Mouse (Mus musculus): Measurements from ENCODE around the gene Hdgfl3. TPM values are rescaled to one million over a fixed set of nuclear protein-coding genes. Genes with fewer than 3 reads are reported as not detected.

Gene Hdgfl3
- 1 to 10 TPM; 3.2 to 4.2 TPM for total RNA-seq (2023)

DNA sequence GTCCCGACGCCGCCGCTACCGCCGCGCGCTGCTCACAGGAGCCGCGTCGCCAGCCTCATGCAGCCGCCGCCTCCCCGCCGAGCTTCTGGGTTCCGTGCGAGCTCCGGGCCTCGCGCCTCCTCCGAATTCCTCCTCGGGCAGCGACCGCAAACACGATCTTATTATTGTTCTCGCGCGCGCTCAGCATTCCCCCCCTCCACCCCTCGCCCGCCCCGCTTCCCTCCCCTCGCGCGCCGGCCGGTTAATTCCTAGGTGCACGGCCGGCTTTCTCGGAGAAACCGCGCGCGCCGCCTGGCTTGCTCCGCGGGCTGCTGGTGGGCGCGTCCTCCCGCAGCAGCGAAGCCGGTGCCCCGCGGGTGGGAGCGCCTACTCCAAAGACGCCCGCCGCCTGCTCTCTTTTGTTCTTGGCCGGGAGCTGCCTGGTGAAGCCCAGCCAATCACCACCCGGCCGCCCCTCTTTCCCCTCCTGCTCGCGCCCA, at the start of gene Hdgfl3:
Hdgfl3 (minus strand) TSS at position 207 of the 479 bp plus-strand sequence.

DNA sequence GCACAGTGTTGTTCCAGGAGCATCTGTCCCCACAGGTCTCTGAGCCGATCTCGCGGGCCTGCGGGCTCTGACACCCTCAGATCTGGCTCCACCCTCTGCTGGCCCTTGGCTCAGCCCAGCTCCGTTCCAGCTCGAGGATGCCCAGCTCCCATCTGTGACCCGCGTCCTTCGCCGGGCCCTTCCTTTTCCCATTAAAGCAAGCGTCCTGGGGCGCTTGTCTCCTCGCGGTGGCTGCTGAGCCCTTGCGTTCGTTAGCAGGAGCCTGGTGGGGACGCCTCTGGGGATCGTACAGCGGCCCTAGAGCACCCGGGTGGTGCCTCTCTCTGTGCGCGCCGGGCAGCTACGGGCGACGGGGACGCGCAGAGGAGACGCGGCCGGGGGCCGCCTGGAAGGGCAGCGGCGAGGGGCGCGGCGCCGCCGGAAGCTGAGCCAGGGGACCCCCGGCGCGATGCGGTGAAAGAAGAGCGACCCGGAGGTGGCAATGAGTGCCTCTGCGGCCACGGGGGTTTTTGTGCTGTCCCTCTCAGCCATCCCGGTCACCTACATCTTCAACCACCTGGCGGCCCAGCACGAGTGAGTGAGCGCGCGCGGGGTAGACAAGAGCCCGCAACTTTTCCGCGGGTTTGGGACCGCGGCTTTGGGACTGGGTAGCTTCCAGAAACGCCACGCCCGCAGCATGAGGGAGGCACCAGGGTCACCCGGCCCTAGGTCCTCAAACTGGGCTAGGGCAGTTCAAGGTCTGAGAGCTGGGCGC, 75.1 kb downstream of the Hdgfl3 start, which contains the start of gene Tm6sf1:
Tm6sf1 (plus strand) TSS at position 34 of the 754 bp plus-strand sequence.

DNA sequence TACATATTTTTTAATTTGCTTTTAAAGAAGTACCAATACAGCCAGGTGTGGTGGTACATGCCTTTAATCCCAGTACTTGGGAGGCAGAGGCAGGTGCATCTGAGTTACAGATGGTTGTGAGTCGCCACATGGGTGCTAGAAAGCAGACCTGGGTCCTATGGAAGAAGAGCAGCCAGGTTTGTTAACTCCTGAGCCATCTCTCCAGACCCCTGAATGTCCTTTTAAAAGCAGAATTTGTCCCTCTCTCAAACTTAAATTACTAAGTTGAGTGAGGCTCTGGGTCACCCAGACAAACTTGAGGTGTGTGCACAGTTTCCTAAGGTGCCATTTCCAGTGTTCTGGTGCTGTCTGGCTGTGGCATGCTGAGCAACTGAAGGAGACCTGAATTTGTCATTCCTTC, 78.6 kb downstream of the Hdgfl3 start, which contains the start of gene Gm10160:
Gm10160 (minus strand) TSS at position 101 of the 400 bp plus-strand sequence.

Other genes with a start within 250 kb of the Hdgfl3 start
- not detected for gene Homer2, start 226.9 kb downstream of the Hdgfl3 start, total RNA-seq (2023)
- 10 to 100 TPM; 39.7 to 47.0 TPM for gene Ramac, start 171.5 kb downstream of the Hdgfl3 start, total RNA-seq (2023)
- gene 3110040N11Rik, start 145.0 kb downstream of the Hdgfl3 start, total RNA-seq (2023): 10 to 100 TPM; 29.8 to 30.2 TPM
- gene Btbd1, start 105.0 kb downstream of the Hdgfl3 start, total RNA-seq (2023): 10 to 100 TPM; 85.8 to 95.6 TPM
- not detected for gene Gm10160, start 78.7 kb downstream of the Hdgfl3 start, total RNA-seq (2023)
- gene Tm6sf1, start 75.5 kb downstream of the Hdgfl3 start, total RNA-seq (2023): 100 to 1,000 TPM; 163 to 177 TPM
- not detected for gene Bnc1, start 57.8 kb upstream of the Hdgfl3 start, total RNA-seq (2023)
- not detected for gene Sh3gl3, start 239.4 kb upstream of the Hdgfl3 start, total RNA-seq (2023)